28 mouse cellular contexts compared by ENCODE assay signal in genomic region chr4:137577486-137577885, GRCm38 (mm10). TPM values are rescaled to one million over a fixed set of nuclear protein-coding genes. Genes with fewer than 3 reads are reported as not detected.
DNase-seq lines count a peak whose midpoint lies in the region; TF ChIP-seq lines count a peak whose summit lies in the region.
"Had no signal": no experiment of that assay in that cellular context is flagged by ENCODE, and none has a peak within 500 bp of the region (broad histone marks: within the 10 kb centered on the region; RNA-seq: fewer than 3 reads in every experiment).

No protein-coding gene starts in this region.

- peak overlapping the region; percentile 15; the same call in 1 of the 2 replicates for H3K4me3 ChIP-seq in ES-Bruce4 (ENCODE audit: low read depth, low read length)
- no peak overlapping the region for H3K4me3 ChIP-seq in embryonic facial prominence, embryonic 10.5 days
- H3K4me3 ChIP-seq in lung, adult 2 months (replicated peaks; ENCODE audit: extremely low read depth, low read depth, low read length), result no peak overlapping the region

- H3K9ac ChIP-seq in ES-Bruce4 (ENCODE audit: low read depth, poor library complexity, severe bottlenecking), result no peak overlapping the region
- H3K9ac ChIP-seq: embryonic facial prominence, embryonic 15.5 days; forebrain, postnatal 0 days had no signal

- no peak for TF ChIP-seq CTCF in ES-Bruce4 (IDR thresholded peaks at IDR 0.05; ENCODE audit: low read depth, low read length)
- TF ChIP-seq CTCF in lung, adult 2 months (IDR thresholded peaks at IDR 0.05; ENCODE audit: insufficient read depth, low read length), result no peak

- 95% methylated on average over 12 of the region's 12 CpGs for whole genome bisulfite sequencing in embryonic facial prominence, embryonic 10.5 days
- 96% methylated on average over 12 of the region's 12 CpGs for WGBS in lung, adult 2 months

- no peaks in the 10 kb centered on the region for H3K27me3 ChIP-seq in ES-Bruce4 (ENCODE audit: control insufficient read depth, insufficient read depth, low read length, poor library complexity, severe bottlenecking)
- peaks cover 37% of the 10 kb centered on the region for H3K27me3 ChIP-seq in embryonic facial prominence, embryonic 10.5 days (replicated peaks; ENCODE audit: low read depth, poor library complexity, severe bottlenecking)

- TF ChIP-seq POLR2A in ES-Bruce4 (IDR thresholded peaks at IDR 0.05; ENCODE audit: insufficient read depth, low read length), result no peak
- no peak for TF ChIP-seq POLR2A in lung, adult 2 months (IDR thresholded peaks at IDR 0.05; ENCODE audit: borderline replicate concordance, extremely low read depth, low read depth, low read length)

- peak; percentile 86 for DNase-seq in heart, adult 11 months
- no peak for DNase-seq in heart, adult 8-10 months (ENCODE audit: low spot score)
- DNase-seq in CD4-positive helper T cell, adult 2 months (ENCODE audit: low read depth, low spot score), result peak; percentile 18
- peak; percentile 39 for DNase-seq in ZHBTc4 (ENCODE audit: low read depth, low spot score)
- no peak for DNase-seq in embryonic facial prominence, embryonic 10.5 days (ENCODE audit: low spot score)
- DNase-seq in lung, adult 2 months, result no peak

- peaks cover 2% of the 10 kb centered on the region; the same call in 1 of the 2 replicates for H3K36me3 ChIP-seq in ES-Bruce4 (ENCODE audit: control insufficient read depth, insufficient read depth, low read length, poor library complexity, severe bottlenecking)
- no peaks in the 10 kb centered on the region; the same call in 1 of the 2 replicates for H3K36me3 ChIP-seq in embryonic facial prominence, embryonic 10.5 days (replicated peaks)
- H3K36me3 ChIP-seq: embryonic facial prominence, embryonic 12.5 days had no signal

- no peak for TF ChIP-seq EP300 in ES-Bruce4 (IDR thresholded peaks at IDR 0.05; ENCODE audit: insufficient read depth, low read depth, low read length)

- H3K4me1 ChIP-seq in ES-Bruce4 (ENCODE audit: control insufficient read depth, insufficient read depth, low read length), result no peaks in the 10 kb centered on the region
- H3K4me1 ChIP-seq in embryonic facial prominence, embryonic 10.5 days, result peaks cover 15% of the 10 kb centered on the region
- peaks cover 4% of the 10 kb centered on the region for H3K4me1 ChIP-seq in lung, adult 2 months (ENCODE audit: control insufficient read depth, insufficient read depth, low read length)

- H3K9me3 ChIP-seq in ES-Bruce4 (replicated peaks; ENCODE audit: control insufficient read depth, insufficient read depth, low read length, poor library complexity, severe bottlenecking), result no peaks in the 10 kb centered on the region
- H3K9me3 ChIP-seq in embryonic facial prominence, embryonic 10.5 days, result no peaks in the 10 kb centered on the region
- H3K9me3 ChIP-seq: embryonic facial prominence, embryonic 12.5 days; embryonic facial prominence, embryonic 15.5 days; heart, embryonic 10.5 days; heart, embryonic 13.5 days had no signal

- H3K27ac ChIP-seq in ES-Bruce4 (ENCODE audit: insufficient read depth, low read length), result no peak overlapping the region
- H3K27ac ChIP-seq in embryonic facial prominence, embryonic 10.5 days (replicated peaks), result no peak overlapping the region
- H3K27ac ChIP-seq: embryonic facial prominence, embryonic 12.5 days; embryonic facial prominence, embryonic 15.5 days; gastrocnemius, adult 2 months; heart, embryonic 10.5 days; heart, embryonic 13.5 days; hindbrain, embryonic 14.5 days; hindbrain, postnatal 0 days had no signal

RNA-seq across cellular contexts. Expression of gene Ldlrad2, which starts 3.1 kb away (rescaled TPM):
- not detected for total RNA-seq in heart, adult 8-10 months (2022)
- not detected in 2 replicates for polyA plus RNA-seq in ES-Bruce4 (2011; ENCODE audit: insufficient read depth, insufficient read length, low read depth, missing spikeins)
- polyA plus RNA-seq in embryonic facial prominence, embryonic 10.5 days (2016; fragmentation: Nextera tagmentation; extraction: Ambion mirVana), result 0.55 TPM in 1 of 2 replicates, not detected in the other
- polyA plus RNA-seq in lung, adult 2 months (2012; rRNA removed), result not detected in 2 replicates
- total RNA-seq: adrenal gland, postnatal 10 days; adrenal gland, postnatal 36 days; forebrain, postnatal 0 days; gastrocnemius, adult 2 months; gastrocnemius, postnatal 14 days; gastrocnemius, postnatal 4 days; heart, adult 18-20 months; heart, postnatal 14 days; heart, postnatal 4 days; hindbrain, postnatal 0 days; MEL had no signal
- polyA plus RNA-seq: CD4-positive, CD25-positive, alpha-beta regulatory T cell, adult 4 months; embryonic facial prominence, embryonic 12.5 days; forebrain, embryonic 14.5 days; forebrain, postnatal 0 days; frontal cortex, adult 2 months; heart, embryonic 10.5 days; heart, embryonic 13.5 days; heart, embryonic 16.5 days; hindbrain, embryonic 14.5 days; inflammation-experienced regulatory T-cells, adult 6 months had no signal

RNA-seq across cellular contexts. Expression of gene Usp48, which starts 16.1 kb away (rescaled TPM):
- 10 to 100 TPM; 29.2 to 39.0 (median 33.6) TPM for total RNA-seq in heart, adult 8-10 months (2022)
- 401 and 412 TPM in 2 replicates for polyA plus RNA-seq in ES-Bruce4 (2011; ENCODE audit: insufficient read depth, insufficient read length, low read depth, missing spikeins)
- polyA plus RNA-seq in embryonic facial prominence, embryonic 10.5 days (2016; fragmentation: Nextera tagmentation; extraction: Ambion mirVana), result 79.1 and 81.7 TPM in 2 replicates
- 45.3 and 67.5 TPM in 2 replicates for polyA plus RNA-seq in lung, adult 2 months (2012; rRNA removed)

Comparison
In these comparisons a context has a peak if more than half of its experiments do, and no peak if none do; other contexts are left out.
1. DNase-seq: peak in heart, adult 11 months (single experiment), CD4-positive helper T cell, adult 2 months (single experiment) and ZHBTc4 (single experiment); none in heart, adult 8-10 months (single experiment), embryonic facial prominence, embryonic 10.5 days (single experiment) and lung, adult 2 months (single experiment).